Mouse (Mus musculus) heart, postnatal 10 days (tissue): ENCODE data around the gene Nr6a1. TPM values are rescaled to one million over a fixed set of nuclear protein-coding genes. Genes with fewer than 3 reads are reported as not detected.

ENCODE experiments used
- DNase-seq, 2 experiments: peaks; one replicate each; pipeline ENCODE4 v3.0.0; 2021
- intact Hi-C: fragments of 180-260 bp; cut with DNase I; formaldehyde crosslinking; loops from one replicate; pipeline ENCODE4 v1.15.1; 2025
- total RNA-seq, 2 experiments: library from RNA; stranded (reverse); gene quantifications; 2 replicates each; pipeline ENCODE4 v1.2.3; 2021

Gene Nr6a1
- total RNA-seq, 2 experiments from 2014 or later: 2.3 to 3.1 TPM

DNA sequence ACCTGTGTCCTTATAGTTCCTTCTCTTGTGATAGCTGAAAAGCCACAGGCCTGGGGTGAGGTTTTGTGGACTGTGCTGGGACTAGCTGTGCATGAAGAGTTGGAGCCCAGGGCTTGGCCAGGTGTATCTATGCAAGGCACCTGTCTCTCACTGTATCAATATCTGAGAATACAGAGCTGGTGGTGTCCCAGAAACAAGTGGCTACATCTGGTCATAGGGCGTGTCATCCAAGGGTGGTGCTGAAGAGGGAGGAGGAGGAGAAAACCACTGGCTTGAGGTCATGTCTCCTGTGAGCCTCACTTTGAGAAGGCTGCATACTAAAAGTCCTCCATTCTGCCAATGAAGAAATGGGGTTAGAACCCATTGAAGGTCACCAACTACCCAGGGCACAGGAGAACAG lies 10.5 kb upstream of the Nr6a1 start:
- intact Hi-C loops: no loop called here
- DNase-seq: no peak

GRCm38 (mm10) chr2:38937396-38937795 lies 9.9 kb upstream of the Nr6a1 start:
- intact Hi-C loops: no loop called here
- DNase-seq: no peak

- no peak for DNase-seq
- intact Hi-C loops: no loop called here
Observed at GRCm38 (mm10) chr2:38936721-38937378, 9.4 kb upstream of the Nr6a1 start.

GRCm38 (mm10) chr2:38934936-38935335 lies 7.4 kb upstream of the Nr6a1 start:
- peak in 1 of 2 experiments; percentile 43 for DNase-seq

GRCm38 (mm10) chr2:38933931-38934330 lies 6.4 kb upstream of the Nr6a1 start:
- intact Hi-C loops: no loop called here
- DNase-seq: no peak

More at GRCm38 (mm10) chr2:38934936-38935335, 7.4 kb upstream of the Nr6a1 start:
- intact Hi-C loops: no loop called here

- intact Hi-C loops: no loop called here
- peak; percentile 72 to 81 for DNase-seq
Observed at GRCm38 (mm10) chr2:38931851-38932667, 4.6 kb upstream of the Nr6a1 start, which contains the start of gene Olfml2a. TSS of gene Olfml2a (plus strand) at chr2:38931978.

- intact Hi-C loops: no loop called here
Observed at GRCm38 (mm10) chr2:38930269-38930668, 2.8 kb upstream of the Nr6a1 start.

DNA sequence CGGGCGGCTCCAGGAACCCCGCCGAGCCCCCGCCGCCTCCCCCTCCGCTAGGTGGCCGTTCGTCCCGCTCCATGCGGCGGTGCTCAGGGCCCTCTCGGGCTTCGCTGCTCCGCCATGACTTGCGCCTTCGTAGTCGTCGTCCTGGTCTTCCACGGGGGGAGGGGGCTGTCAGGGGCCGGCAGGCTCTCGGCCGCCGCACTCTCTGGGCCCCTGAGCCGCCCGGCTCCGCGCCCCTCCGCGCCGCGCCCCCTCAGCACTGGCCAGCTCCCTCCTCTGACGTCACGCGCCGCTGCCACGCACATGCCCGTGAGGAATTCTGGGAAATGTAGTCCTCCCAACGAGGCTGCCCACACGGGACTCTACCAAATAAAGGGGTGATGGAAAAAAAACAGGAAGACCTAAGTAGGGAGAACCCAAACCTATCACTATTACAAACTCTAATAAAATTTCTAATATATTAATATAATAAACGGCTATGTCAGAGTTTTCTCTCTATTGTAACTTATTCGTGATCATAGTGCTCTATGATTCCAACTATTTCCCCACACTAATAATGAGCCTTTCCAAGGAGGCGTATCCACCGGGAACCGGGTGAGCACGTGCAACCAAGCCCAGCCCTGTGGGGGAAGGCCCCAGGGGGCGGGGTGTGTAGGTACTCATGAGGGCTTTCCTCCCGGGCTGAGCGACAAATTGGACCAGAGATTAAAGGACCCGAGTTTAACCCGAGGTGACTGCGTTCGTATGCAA lies 1.2 kb downstream of the Nr6a1 start:
- DNase-seq: peak; percentile 95
- intact Hi-C loops: no loop called here

More at GRCm38 (mm10) chr2:38930269-38930668, 2.8 kb upstream of the Nr6a1 start:
- no peak for DNase-seq

DNA sequence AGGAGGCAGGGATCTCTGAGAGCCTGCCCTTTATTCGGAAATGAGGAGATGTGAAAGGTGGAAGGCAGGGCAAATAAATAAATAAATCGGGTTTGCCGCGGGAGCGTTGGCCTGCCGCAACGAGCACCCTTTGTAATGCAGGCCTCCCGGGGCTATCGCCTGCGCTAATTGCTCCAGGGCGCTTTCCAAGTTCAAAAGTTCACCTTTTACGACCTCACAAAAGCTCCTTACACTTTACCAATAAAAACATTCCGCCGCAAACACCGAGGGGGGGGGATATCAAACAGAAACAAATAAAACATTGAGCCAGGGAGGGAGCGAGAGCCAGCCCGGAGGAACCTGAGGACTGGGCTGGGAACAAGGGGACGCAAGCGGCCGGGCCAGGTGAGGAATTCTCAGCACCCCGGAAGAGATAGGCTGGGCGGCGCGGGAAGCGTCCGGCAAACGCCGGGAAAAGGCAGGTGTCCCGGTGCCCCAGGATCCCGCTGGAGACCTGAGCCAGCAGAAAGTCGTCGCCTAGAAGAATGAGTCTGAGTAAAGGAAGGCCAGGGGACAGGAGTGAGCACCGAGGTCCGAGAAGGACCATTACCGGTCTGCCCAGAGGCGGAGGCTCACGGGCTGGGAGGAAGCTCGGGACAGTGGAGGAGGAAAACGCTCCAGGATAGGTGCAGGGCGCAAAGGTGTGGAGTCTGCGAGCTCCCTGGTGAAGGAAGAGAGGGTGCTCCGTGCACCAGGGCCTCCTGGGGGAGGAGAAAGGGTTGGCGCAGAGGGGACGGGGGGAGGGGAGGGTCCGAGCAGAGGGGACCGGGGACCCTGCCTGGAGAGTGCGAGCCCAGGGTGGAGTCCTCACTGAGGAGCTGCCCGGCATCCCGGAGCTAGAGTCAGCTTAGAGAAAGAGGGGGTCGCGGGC lies 2.1 kb downstream of the Nr6a1 start:
- intact Hi-C loops: no loop called here
- DNase-seq: peak; percentile 27 to 50

GRCm38 (mm10) chr2:38924571-38924970 lies 2.9 kb downstream of the Nr6a1 start:
- intact Hi-C loops: no loop called here
- no peak for DNase-seq

GRCm38 (mm10) chr2:38923911-38924310 lies 3.6 kb downstream of the Nr6a1 start:
- DNase-seq: no peak
- intact Hi-C loops: no loop called here

- intact Hi-C loops: no loop called here
- DNase-seq: no peak
Observed at GRCm38 (mm10) chr2:38923471-38923870, 4.0 kb downstream of the Nr6a1 start.

DNA sequence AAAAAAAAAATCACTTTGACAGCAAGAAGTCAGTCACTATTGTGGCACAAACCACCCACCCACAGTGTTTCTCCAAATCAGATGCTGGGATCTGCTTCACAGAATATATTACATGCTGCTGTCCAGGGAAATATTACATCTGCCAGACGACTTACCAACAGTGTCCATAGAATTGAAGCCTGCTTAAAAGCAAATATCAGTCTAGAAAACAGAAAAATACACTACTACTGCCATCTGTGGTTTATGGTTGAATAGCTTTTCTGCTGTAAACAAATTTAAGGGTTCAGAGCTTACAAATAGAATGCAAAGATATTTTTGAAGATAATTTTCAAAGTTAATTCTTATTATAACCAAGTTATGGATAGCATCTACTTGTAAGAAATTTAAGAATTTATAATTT lies 6.1 kb downstream of the Nr6a1 start:
- no peak for DNase-seq
- intact Hi-C loops: no loop called here

GRCm38 (mm10) chr2:38916947-38917691 lies 10.4 kb downstream of the Nr6a1 start:
- no peak for DNase-seq
- intact Hi-C loops: no loop called here

- intact Hi-C loops: no loop called here
- no peak for DNase-seq
Observed at GRCm38 (mm10) chr2:38914965-38915364, 12.5 kb downstream of the Nr6a1 start.

DNA sequence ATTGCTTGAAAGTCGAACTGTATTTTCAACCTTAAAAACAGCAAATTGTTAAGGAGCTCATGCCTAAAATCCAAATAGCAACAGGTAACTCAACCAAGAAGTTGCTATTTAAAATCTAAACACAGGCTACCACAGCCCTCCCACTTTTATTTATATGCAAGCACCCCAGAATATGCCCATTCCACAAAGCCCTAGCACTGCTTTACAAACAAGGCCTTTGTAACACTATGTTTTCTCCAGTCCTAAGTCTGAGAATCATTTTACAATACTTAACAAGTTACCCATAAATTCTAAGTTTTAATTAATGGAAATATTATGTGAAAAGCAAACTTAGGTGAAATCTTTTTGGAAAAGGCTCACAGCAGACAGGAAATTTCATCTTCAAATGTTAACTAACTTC lies 13.0 kb downstream of the Nr6a1 start:
- no peak for DNase-seq
- intact Hi-C loops: no loop called here

- intact Hi-C loops: no loop called here
- DNase-seq: no peak
Observed at GRCm38 (mm10) chr2:38908604-38909003, 18.9 kb downstream of the Nr6a1 start.

DNA sequence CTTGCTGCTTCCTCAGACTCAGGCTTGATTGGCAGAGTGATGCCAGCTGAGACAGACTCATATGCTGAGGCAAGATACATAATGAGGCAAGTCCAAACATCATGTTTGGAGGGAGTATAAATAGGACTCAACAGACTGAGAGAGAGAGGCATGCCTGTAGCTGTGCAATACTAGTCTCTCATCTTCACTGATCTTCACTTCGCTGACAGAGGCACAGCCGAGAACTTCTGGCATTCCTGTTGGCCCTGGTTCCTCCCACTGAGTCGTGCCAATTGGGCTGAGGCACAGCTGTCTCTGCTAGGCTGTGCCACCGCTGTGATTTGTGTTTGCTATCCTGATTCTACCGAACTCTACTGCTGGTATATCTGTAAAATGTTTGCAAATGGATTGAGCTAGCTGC lies 21.4 kb downstream of the Nr6a1 start:
- intact Hi-C loops: no loop called here
- peak; percentile 21 to 37 for DNase-seq

DNA sequence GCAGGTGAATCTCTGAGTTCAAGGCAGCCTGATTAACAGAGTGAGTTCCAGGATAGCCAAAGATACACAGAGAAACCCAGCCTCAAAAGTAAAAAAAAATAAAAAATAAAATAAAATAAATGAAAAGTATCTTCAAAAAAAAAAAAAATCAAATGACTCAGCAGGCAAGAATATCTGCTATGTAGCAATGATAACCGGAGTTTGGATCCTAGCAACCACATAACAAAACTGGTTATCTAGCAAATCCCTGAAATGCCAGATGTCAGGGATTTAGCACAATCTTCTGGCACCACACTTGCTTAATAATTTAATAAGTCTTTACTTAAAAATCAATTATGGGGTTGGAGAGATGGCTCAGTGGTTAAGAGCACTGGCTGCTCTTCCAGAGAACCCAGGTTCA lies 23.2 kb downstream of the Nr6a1 start:
- intact Hi-C loops: no loop called here

GRCm38 (mm10) chr2:38902866-38903265 lies 24.6 kb downstream of the Nr6a1 start:
- intact Hi-C loops: no loop called here
- no peak for DNase-seq

More for the DNA sequence above, 23.2 kb downstream of the Nr6a1 start:
- no peak for DNase-seq
